Mouse (Mus musculus): ENCODE data around the gene 1700017D01Rik. TPM values are rescaled to one million over a fixed set of nuclear protein-coding genes. Genes with fewer than 3 reads are reported as not detected.
"Not testable (repeated sequence)": the region's sequence is repeated elsewhere in the genome, so short reads cannot be mapped to it uniquely, and the experiment has no call there.

1700017D01Rik gene
- polyA plus RNA-seq, 1 experiment from 2014 or later, result not detected

- Histone ChIP-seq H3K9me3 (ENCODE audit: low read length) (no peaks in the 10 kb centered on the region), H3K36me3 (ENCODE audit: insufficient read depth, low read length) (no peaks in the 10 kb centered on the region), H3K9ac (replicated peaks; ENCODE audit: low read length) (no peak overlapping the region), H3K27ac (ENCODE audit: low read length) (no peak overlapping the region), H3K4me1 (ENCODE audit: insufficient read depth, low read length) (no peaks in the 10 kb centered on the region), H3K4me2 (replicated peaks; ENCODE audit: low read depth, low read length) (no peak overlapping the region), H3K4me3 (ENCODE audit: low read length) (no peak overlapping the region), H3K27me3 (ENCODE audit: insufficient read depth, low read length) (no peaks in the 10 kb centered on the region)
- no peak for ATAC-seq (ENCODE audit: low FRiP score, low TSS enrichment)
- 73% methylated on average over 1 of the region's 1 CpGs for WGBS
Observed at GRCm38 (mm10) chr19:11101880-11102279, 28.8 kb downstream of the 1700017D01Rik start.

DNA sequence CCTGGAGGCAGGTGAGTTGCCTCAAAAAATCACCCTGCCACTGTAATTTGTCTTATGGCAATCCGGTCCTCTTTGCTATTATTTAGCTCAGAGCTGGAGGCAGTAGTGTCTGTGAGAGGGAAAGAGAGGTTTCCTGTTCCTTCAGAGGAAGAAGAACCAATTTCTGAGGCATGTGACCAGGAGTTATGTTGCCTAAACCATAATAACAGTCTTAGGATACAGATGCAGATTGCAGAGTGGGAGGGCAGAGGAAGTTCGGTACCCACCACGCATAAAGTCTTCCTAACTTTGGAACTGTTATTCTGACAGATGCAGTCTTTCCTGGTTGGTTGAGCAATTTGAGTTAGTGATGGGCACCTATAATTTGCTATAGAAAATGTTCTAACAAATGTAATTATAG is 32.3 kb downstream of the 1700017D01Rik start:
- no peak overlapping the region for H3K4me2 ChIP-seq (replicated peaks; ENCODE audit: low read depth, low read length)
- H3K27me3 ChIP-seq (ENCODE audit: insufficient read depth, low read length), result peaks cover 3% of the 10 kb centered on the region; the same call in 1 of the 2 replicates
- no peaks in the 10 kb centered on the region for H3K36me3 ChIP-seq (ENCODE audit: insufficient read depth, low read length)
- 73% methylated on average over 3 of the region's 3 CpGs for WGBS
- H3K4me1 ChIP-seq (ENCODE audit: insufficient read depth, low read length), result no peaks in the 10 kb centered on the region
- H3K4me3 ChIP-seq (ENCODE audit: low read length), result no peak overlapping the region
- H3K9me3 ChIP-seq (ENCODE audit: low read length), result no peaks in the 10 kb centered on the region
- H3K27ac ChIP-seq (ENCODE audit: low read length), result no peak overlapping the region
- no peak overlapping the region for H3K9ac ChIP-seq (replicated peaks; ENCODE audit: low read length)
- no peak for ATAC-seq (ENCODE audit: low FRiP score, low TSS enrichment)

GRCm38 (mm10) chr19:11092131-11092530 is 38.5 kb downstream of the 1700017D01Rik start:
- Histone ChIP-seq H3K4me3 (ENCODE audit: low read length) (peak overlapping the region; percentile 34; the same call in 1 of the 2 replicates), H3K4me2 (replicated peaks; ENCODE audit: low read depth, low read length) (peak overlapping the region; percentile 52)
- H3K27me3 ChIP-seq (ENCODE audit: insufficient read depth, low read length); H3K36me3 ChIP-seq (ENCODE audit: insufficient read depth, low read length); H3K27ac ChIP-seq (ENCODE audit: low read length); H3K4me1 ChIP-seq (ENCODE audit: insufficient read depth, low read length); H3K9me3 ChIP-seq (ENCODE audit: low read length); ATAC-seq (ENCODE audit: low FRiP score, low TSS enrichment); H3K9ac ChIP-seq (replicated peaks; ENCODE audit: low read length): not testable (repeated sequence)
- 2% methylated on average over 50 of the region's 50 CpGs for WGBS

DNA sequence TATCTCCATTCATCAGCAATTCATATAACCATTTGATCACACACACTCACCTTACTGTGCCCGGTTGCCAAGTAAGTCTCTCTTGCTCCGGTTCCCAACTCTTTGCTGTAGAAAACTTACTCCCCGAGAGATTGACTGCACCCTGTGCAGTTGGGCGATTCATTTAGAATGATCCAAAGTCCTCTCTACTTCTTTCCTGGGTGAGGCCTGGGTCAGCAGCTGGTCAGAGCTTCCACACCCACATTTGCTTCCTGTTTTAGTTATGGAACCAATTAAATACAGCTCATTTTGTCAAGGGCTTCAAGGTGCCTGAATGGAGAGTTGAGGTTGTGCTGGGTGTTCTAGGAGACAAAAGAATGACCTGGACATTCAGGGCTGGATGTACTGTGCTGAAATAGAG is 49.7 kb downstream of the 1700017D01Rik start, which contains the start of gene Ms4a8a:
Gene Ms4a8a (minus strand): TSS at position 169 of the 400 bp plus-strand sequence.
- Histone ChIP-seq H3K27me3 (ENCODE audit: insufficient read depth, low read length) (no peaks in the 10 kb centered on the region), H3K36me3 (ENCODE audit: insufficient read depth, low read length) (no peaks in the 10 kb centered on the region), H3K4me1 (ENCODE audit: insufficient read depth, low read length) (no peaks in the 10 kb centered on the region), H3K9me3 (ENCODE audit: low read length) (no peaks in the 10 kb centered on the region), H3K27ac (ENCODE audit: low read length) (no peak within 1 kb of the TSS), H3K4me2 (replicated peaks; ENCODE audit: low read depth, low read length) (no peak within 1 kb of the TSS), H3K4me3 (ENCODE audit: low read length) (no peak within 1 kb of the TSS), H3K9ac (replicated peaks; ENCODE audit: low read length) (no peak within 1 kb of the TSS)
- ATAC-seq (ENCODE audit: low FRiP score, low TSS enrichment), result no peak
- 73% methylated on average over 4 of the region's 4 CpGs for WGBS

DNA sequence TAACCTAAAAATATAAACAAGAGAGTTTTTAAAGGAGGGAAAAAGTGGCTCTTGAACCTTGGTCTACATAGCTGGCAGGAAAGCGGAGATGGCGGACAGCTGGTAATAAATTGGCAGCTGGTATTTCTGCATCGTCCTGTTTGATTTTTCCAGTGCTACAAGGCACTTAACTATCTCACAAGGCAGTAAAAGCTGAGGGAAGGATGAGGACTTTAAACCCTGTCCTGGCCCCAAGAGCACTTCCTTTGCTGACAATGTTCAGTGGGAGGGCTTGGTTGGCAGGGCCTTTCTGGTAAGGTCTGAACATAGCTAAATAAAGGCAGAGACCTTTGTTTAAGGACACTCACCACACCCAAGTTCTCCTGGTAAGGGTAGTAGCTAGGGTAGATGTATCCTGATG is 60.3 kb downstream of the 1700017D01Rik start:
- H3K4me2 ChIP-seq (replicated peaks; ENCODE audit: low read depth, low read length), result no peak overlapping the region
- no peaks in the 10 kb centered on the region for H3K36me3 ChIP-seq (ENCODE audit: insufficient read depth, low read length)
- H3K27ac ChIP-seq (ENCODE audit: low read length), result no peak overlapping the region
- WGBS, result 72% methylated on average over 3 of the region's 3 CpGs
- no peak overlapping the region for H3K4me3 ChIP-seq (ENCODE audit: low read length)
- no peak for ATAC-seq (ENCODE audit: low FRiP score, low TSS enrichment)
- H3K4me1 ChIP-seq (ENCODE audit: insufficient read depth, low read length), result no peaks in the 10 kb centered on the region
- no peak overlapping the region for H3K9ac ChIP-seq (replicated peaks; ENCODE audit: low read length)
- H3K9me3 ChIP-seq (ENCODE audit: low read length), result peaks cover 2% of the 10 kb centered on the region; the same call in 1 of the 2 replicates
- H3K27me3 ChIP-seq (ENCODE audit: insufficient read depth, low read length), result no peaks in the 10 kb centered on the region

DNA sequence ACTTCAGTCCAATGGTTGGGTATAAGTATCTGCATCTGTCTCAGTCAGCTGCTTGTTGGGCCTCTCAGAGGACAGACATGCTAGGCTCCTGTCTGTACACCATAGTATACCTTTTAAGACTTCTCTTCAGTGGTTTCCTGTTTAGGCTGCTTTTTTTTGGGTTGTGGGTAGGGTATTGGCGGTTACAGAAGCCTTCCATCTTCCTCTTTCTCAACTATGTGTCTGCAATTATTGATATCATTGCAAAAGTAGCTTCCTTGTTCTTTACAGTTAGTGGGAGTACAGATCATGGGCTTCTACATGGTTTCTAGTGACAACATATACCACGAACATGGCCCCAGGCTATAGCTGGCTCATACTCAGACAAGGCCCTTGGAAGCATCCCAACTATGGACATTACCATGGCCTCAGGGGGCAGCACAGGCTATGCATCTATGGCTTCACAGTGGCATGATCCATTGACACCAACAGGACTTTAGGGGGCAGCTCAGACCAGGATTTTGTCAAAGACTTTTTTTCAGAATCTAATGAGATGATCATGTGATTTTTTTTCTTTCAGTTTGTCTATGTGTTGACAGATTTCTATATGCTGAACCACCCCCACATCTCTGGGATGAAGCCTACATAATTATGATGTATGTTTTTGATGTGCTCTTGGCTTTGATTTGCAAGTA is 65.3 kb downstream of the 1700017D01Rik start:
- 87% methylated on average over 2 of the region's 2 CpGs for WGBS
- Histone ChIP-seq H3K27ac (ENCODE audit: low read length) (no peak overlapping the region), H3K9me3 (ENCODE audit: low read length) (peaks cover 2% of the 10 kb centered on the region; the same call in 1 of the 2 replicates), H3K4me2 (replicated peaks; ENCODE audit: low read depth, low read length) (no peak overlapping the region), H3K27me3 (ENCODE audit: insufficient read depth, low read length) (no peaks in the 10 kb centered on the region), H3K36me3 (ENCODE audit: insufficient read depth, low read length) (no peaks in the 10 kb centered on the region), H3K4me1 (ENCODE audit: insufficient read depth, low read length) (no peaks in the 10 kb centered on the region), H3K4me3 (ENCODE audit: low read length) (no peak overlapping the region), H3K9ac (replicated peaks; ENCODE audit: low read length) (no peak overlapping the region)
- no peak for ATAC-seq (ENCODE audit: low FRiP score, low TSS enrichment)

DNA sequence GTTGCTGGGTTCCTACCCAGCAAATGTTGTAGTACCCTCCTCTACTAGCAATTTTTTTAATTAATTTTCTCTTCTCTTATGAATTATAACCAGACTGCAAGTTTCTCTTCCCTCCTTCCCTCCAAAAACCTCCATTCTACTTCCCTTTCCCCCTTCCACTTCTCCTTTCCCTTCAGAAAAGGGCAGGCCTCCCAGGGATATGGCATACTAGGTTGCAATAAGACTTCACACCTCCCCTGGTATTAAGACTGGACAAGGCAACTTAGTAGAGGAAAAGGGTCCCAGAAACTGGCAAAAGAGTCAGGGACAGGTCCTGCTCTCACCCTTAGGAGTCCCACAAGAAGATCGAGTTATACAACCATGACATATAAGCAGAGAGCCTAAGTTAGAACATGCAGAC is 69.8 kb downstream of the 1700017D01Rik start:
- no peak overlapping the region for H3K4me3 ChIP-seq (ENCODE audit: low read length)
- no peaks in the 10 kb centered on the region for H3K4me1 ChIP-seq (ENCODE audit: insufficient read depth, low read length)
- 94% methylated on average over 1 of the region's 1 CpGs for WGBS
- H3K27me3 ChIP-seq (ENCODE audit: insufficient read depth, low read length), result no peaks in the 10 kb centered on the region
- no peak overlapping the region for H3K4me2 ChIP-seq (replicated peaks; ENCODE audit: low read depth, low read length)
- H3K36me3 ChIP-seq (ENCODE audit: insufficient read depth, low read length), result no peaks in the 10 kb centered on the region
- no peak for ATAC-seq (ENCODE audit: low FRiP score, low TSS enrichment)
- H3K9me3 ChIP-seq (ENCODE audit: low read length), result peaks cover under 1% of the 10 kb centered on the region; the same call in 1 of the 2 replicates
- no peak overlapping the region for H3K9ac ChIP-seq (replicated peaks; ENCODE audit: low read length)
- H3K27ac ChIP-seq (ENCODE audit: low read length), result no peak overlapping the region

DNA sequence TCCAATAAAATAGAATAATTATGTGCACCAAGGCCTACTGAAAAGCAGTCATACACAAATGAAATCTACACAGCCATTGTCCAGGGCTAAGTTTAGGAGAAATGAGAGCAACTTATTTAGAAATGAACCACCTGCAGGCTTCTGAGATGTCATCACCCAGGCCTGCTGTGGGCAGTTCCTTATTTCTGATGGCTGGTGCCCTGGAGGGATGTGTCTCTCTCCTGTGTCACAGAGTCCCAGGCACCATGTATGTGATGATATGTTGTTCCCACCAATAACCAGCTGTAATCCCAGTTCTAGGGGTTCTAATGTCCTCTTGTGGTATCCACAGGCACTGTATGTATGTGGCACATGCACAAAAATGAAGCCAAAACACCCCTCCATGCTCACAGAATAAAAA is 70.7 kb downstream of the 1700017D01Rik start:
- no peak for ATAC-seq (ENCODE audit: low FRiP score, low TSS enrichment)
- Histone ChIP-seq H3K36me3 (ENCODE audit: insufficient read depth, low read length) (no peaks in the 10 kb centered on the region), H3K4me2 (replicated peaks; ENCODE audit: low read depth, low read length) (no peak overlapping the region), H3K27ac (ENCODE audit: low read length) (no peak overlapping the region), H3K9ac (replicated peaks; ENCODE audit: low read length) (no peak overlapping the region), H3K4me3 (ENCODE audit: low read length) (no peak overlapping the region), H3K4me1 (ENCODE audit: insufficient read depth, low read length) (no peaks in the 10 kb centered on the region), H3K9me3 (ENCODE audit: low read length) (no peaks in the 10 kb centered on the region), H3K27me3 (ENCODE audit: insufficient read depth, low read length) (no peaks in the 10 kb centered on the region)

DNA sequence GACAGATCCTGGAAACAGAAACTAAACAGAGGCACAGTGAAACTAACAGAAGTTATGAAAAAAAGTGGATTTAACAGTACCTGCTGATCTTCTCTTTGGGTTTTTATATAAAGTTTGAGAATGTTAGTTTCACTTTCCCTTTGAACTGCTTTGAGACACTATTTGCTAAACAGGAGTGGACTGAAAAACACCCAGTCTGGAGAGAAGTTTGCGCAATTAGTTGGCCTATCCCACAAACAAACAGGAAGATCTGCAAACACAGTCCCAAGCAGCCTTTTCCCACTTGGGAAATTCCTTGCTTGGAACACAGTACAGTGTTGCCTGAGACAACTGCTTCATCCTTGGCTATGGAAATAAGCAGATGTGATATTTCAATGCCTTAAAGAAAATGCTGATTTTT is 75.0 kb downstream of the 1700017D01Rik start:
- H3K4me3 ChIP-seq (ENCODE audit: low read length); H3K9ac ChIP-seq (replicated peaks; ENCODE audit: low read length); H3K9me3 ChIP-seq (ENCODE audit: low read length); H3K27ac ChIP-seq (ENCODE audit: low read length); H3K36me3 ChIP-seq (ENCODE audit: insufficient read depth, low read length); H3K27me3 ChIP-seq (ENCODE audit: insufficient read depth, low read length); H3K4me2 ChIP-seq (replicated peaks; ENCODE audit: low read depth, low read length); H3K4me1 ChIP-seq (ENCODE audit: insufficient read depth, low read length); ATAC-seq (ENCODE audit: low FRiP score, low TSS enrichment): not testable (repeated sequence)
- 93% methylated on average over 1 of the region's 1 CpGs for WGBS

GRCm38 (mm10) chr19:11053277-11053676 is 77.4 kb downstream of the 1700017D01Rik start:
- 61% methylated on average over 3 of the region's 3 CpGs for WGBS
- no peaks in the 10 kb centered on the region for H3K36me3 ChIP-seq (ENCODE audit: insufficient read depth, low read length)
- no peak overlapping the region for H3K27ac ChIP-seq (ENCODE audit: low read length)
- ATAC-seq (ENCODE audit: low FRiP score, low TSS enrichment), result no peak
- no peaks in the 10 kb centered on the region for H3K4me1 ChIP-seq (ENCODE audit: insufficient read depth, low read length)
- H3K4me2 ChIP-seq (replicated peaks; ENCODE audit: low read depth, low read length), result no peak overlapping the region
- no peak overlapping the region for H3K9ac ChIP-seq (replicated peaks; ENCODE audit: low read length)
- H3K9me3 ChIP-seq (ENCODE audit: low read length), result no peaks in the 10 kb centered on the region
- no peak overlapping the region for H3K4me3 ChIP-seq (ENCODE audit: low read length)
- H3K27me3 ChIP-seq (ENCODE audit: insufficient read depth, low read length), result no peaks in the 10 kb centered on the region
